Mouse (Mus musculus): ENCODE measurements at regions not wholly inside any gene's neighbourhood (a gene's known extent, or its start where the extent isn't known, plus 50 kb on each side); places are given as distances from the start of the nearest gene placed in this dataset.

DNA sequence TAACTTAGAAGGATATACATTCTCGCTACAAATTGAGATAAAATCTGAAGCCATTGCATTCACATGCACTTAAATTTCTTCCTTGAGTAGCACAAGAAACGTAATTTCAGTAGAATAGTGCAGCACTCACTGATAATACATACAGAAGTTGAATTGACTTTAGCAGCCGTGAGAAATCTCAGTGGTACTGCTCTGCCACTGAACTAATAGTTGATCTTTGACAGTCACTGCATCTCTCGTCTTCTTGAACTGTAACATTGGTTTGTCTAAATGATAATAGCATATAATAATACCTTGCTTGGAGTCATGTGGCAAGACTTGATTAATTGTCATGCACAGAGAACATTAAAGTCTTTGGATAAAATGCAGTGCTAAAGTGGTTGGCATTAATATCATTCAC lies 795.5 kb upstream of the Map3k7 start:
- Histone ChIP-seq H3K4me1 (ENCODE audit: control insufficient read depth, insufficient read depth, low read length) (no peaks in the 10 kb centered on the region), H3K27ac (replicated peaks; ENCODE audit: low read depth, low read length) (no peak overlapping the region), H3K4me3 (replicated peaks; ENCODE audit: low read length) (no peak overlapping the region), H3K27me3 (ENCODE audit: control insufficient read depth, insufficient read depth, low read length) (no peaks in the 10 kb centered on the region), H3K9me3 (ENCODE audit: control insufficient read depth, low read length) (no peaks in the 10 kb centered on the region), H3K9ac (ENCODE audit: low read depth, low read length, severe bottlenecking) (no peak overlapping the region), H3K36me3 (ENCODE audit: control insufficient read depth, insufficient read depth, low read length) (no peaks in the 10 kb centered on the region), H3K4me2 (replicated peaks; ENCODE audit: low read depth, low read length, severe bottlenecking) (no peak overlapping the region)
- 79% methylated on average over 4 of the region's 4 CpGs for WGBS
- no peak for ATAC-seq (ENCODE audit: low FRiP score, low read depth)
- TF ChIP-seq POLR2A (IDR thresholded peaks at IDR 0.05; ENCODE audit: borderline replicate concordance, extremely low read depth, insufficient read depth, insufficient read length), result no peak
- no peak for DNase-seq (ENCODE audit: low spot score)

GRCm38 (mm10) chr4:31171190-31171589 lies 792.7 kb upstream of the Map3k7 start:
- no peaks in the 10 kb centered on the region for H3K36me3 ChIP-seq (ENCODE audit: control insufficient read depth, insufficient read depth, low read length)
- no peak for TF ChIP-seq POLR2A (IDR thresholded peaks at IDR 0.05; ENCODE audit: borderline replicate concordance, extremely low read depth, insufficient read depth, insufficient read length)
- WGBS, result 43% methylated on average over 3 of the region's 3 CpGs
- no peak overlapping the region for H3K4me3 ChIP-seq (replicated peaks; ENCODE audit: low read length)
- ATAC-seq (ENCODE audit: low FRiP score, low read depth), result no peak
- no peak overlapping the region for H3K27ac ChIP-seq (replicated peaks; ENCODE audit: low read depth, low read length)
- H3K27me3 ChIP-seq (ENCODE audit: control insufficient read depth, insufficient read depth, low read length), result no peaks in the 10 kb centered on the region
- DNase-seq (ENCODE audit: low spot score), result no peak
- no peaks in the 10 kb centered on the region for H3K4me1 ChIP-seq (ENCODE audit: control insufficient read depth, insufficient read depth, low read length)
- no peaks in the 10 kb centered on the region for H3K9me3 ChIP-seq (ENCODE audit: control insufficient read depth, low read length)
- no peak overlapping the region for H3K4me2 ChIP-seq (replicated peaks; ENCODE audit: low read depth, low read length, severe bottlenecking)
- no peak overlapping the region for H3K9ac ChIP-seq (ENCODE audit: low read depth, low read length, severe bottlenecking)

DNA sequence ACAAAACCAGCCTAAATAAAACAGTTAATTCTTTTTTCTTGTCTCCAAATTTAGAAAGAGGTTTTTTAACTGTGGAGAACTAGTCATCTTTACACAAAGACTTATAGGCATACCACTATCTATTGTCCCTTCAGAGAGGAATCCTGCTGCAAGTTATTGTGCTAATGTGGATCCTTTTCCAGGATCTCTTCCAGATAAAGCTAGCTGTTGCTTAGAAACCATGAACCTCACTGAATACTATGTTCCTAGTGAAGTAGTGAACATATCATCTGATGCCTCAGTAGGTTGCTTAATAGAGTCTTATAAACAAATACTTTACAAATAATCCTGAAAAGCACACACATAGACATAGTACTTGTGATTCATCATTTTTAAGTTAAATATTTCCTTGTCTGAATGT lies 766.0 kb upstream of the Map3k7 start:
- ATAC-seq (ENCODE audit: low FRiP score, low read depth), result no peak
- Histone ChIP-seq H3K9me3 (ENCODE audit: control insufficient read depth, low read length) (no peaks in the 10 kb centered on the region), H3K27me3 (ENCODE audit: control insufficient read depth, insufficient read depth, low read length) (no peaks in the 10 kb centered on the region), H3K9ac (ENCODE audit: low read depth, low read length, severe bottlenecking) (no peak overlapping the region), H3K27ac (replicated peaks; ENCODE audit: low read depth, low read length) (no peak overlapping the region), H3K4me3 (replicated peaks; ENCODE audit: low read length) (no peak overlapping the region), H3K4me2 (replicated peaks; ENCODE audit: low read depth, low read length, severe bottlenecking) (no peak overlapping the region), H3K36me3 (ENCODE audit: control insufficient read depth, insufficient read depth, low read length) (no peaks in the 10 kb centered on the region), H3K4me1 (ENCODE audit: control insufficient read depth, insufficient read depth, low read length) (no peaks in the 10 kb centered on the region)
- TF ChIP-seq POLR2A (IDR thresholded peaks at IDR 0.05; ENCODE audit: borderline replicate concordance, extremely low read depth, insufficient read depth, insufficient read length), result no peak
- DNase-seq (ENCODE audit: low spot score), result no peak

- no peak overlapping the region for H3K4me3 ChIP-seq (replicated peaks; ENCODE audit: low read length)
- WGBS, result 72% methylated on average over 3 of the region's 3 CpGs
- H3K9ac ChIP-seq (ENCODE audit: low read depth, low read length, severe bottlenecking), result no peak overlapping the region
- no peak overlapping the region for H3K27ac ChIP-seq (replicated peaks; ENCODE audit: low read depth, low read length)
- H3K27me3 ChIP-seq (ENCODE audit: control insufficient read depth, insufficient read depth, low read length), result no peaks in the 10 kb centered on the region
- no peak overlapping the region for H3K4me2 ChIP-seq (replicated peaks; ENCODE audit: low read depth, low read length, severe bottlenecking)
- peaks cover 4% of the 10 kb centered on the region; the same call in 1 of the 2 replicates for H3K4me1 ChIP-seq (ENCODE audit: control insufficient read depth, insufficient read depth, low read length)
- H3K36me3 ChIP-seq (ENCODE audit: control insufficient read depth, insufficient read depth, low read length), result no peaks in the 10 kb centered on the region
- peak; percentile 50; the same call in 1 of the 2 replicates for ATAC-seq (ENCODE audit: low FRiP score, low read depth)
- H3K9me3 ChIP-seq (ENCODE audit: control insufficient read depth, low read length), result no peaks in the 10 kb centered on the region
- no peak for DNase-seq (ENCODE audit: low spot score)
- no peak for TF ChIP-seq POLR2A (IDR thresholded peaks at IDR 0.05; ENCODE audit: borderline replicate concordance, extremely low read depth, insufficient read depth, insufficient read length)
Measured at GRCm38 (mm10) chr4:31203286-31203685, 760.6 kb upstream of the Map3k7 start.

- DNase-seq (ENCODE audit: low spot score) (peak; percentile 2), ATAC-seq (ENCODE audit: low FRiP score, low read depth) (no peak)
- H3K27me3 ChIP-seq (ENCODE audit: control insufficient read depth, insufficient read depth, low read length), result no peaks in the 10 kb centered on the region
- H3K4me3 ChIP-seq (replicated peaks; ENCODE audit: low read length), result no peak overlapping the region
- WGBS, result 52% methylated on average over 14 of the region's 14 CpGs
- H3K9ac ChIP-seq (ENCODE audit: low read depth, low read length, severe bottlenecking), result no peak overlapping the region
- H3K9me3 ChIP-seq (ENCODE audit: control insufficient read depth, low read length), result no peaks in the 10 kb centered on the region
- no peaks in the 10 kb centered on the region for H3K36me3 ChIP-seq (ENCODE audit: control insufficient read depth, insufficient read depth, low read length)
- H3K27ac ChIP-seq (replicated peaks; ENCODE audit: low read depth, low read length), result no peak overlapping the region
- peaks cover 4% of the 10 kb centered on the region; the same call in 1 of the 2 replicates for H3K4me1 ChIP-seq (ENCODE audit: control insufficient read depth, insufficient read depth, low read length)
- no peak for TF ChIP-seq POLR2A (IDR thresholded peaks at IDR 0.05; ENCODE audit: borderline replicate concordance, extremely low read depth, insufficient read depth, insufficient read length)
- no peak overlapping the region for H3K4me2 ChIP-seq (replicated peaks; ENCODE audit: low read depth, low read length, severe bottlenecking)
Measured at GRCm38 (mm10) chr4:31205332-31205970, 758.4 kb upstream of the Map3k7 start.
